In genomic region chr4:63496312-63496711, GRCm38 (mm10) we compare ENCODE assay signal across 7 mouse cellular contexts. TPM values are rescaled to one million over a fixed set of nuclear protein-coding genes. Genes with fewer than 3 reads are reported as not detected.
A peak's percentile ranks its signal among the peaks of the same experiment; 100 is the strongest.
DNase-seq lines count a peak whose midpoint lies in the region; ATAC-seq and TF ChIP-seq lines count a peak whose summit lies in the region.

No protein-coding gene starts in this region.

- H3K9me3 ChIP-seq in lung, embryonic 14.5 days (ENCODE audit: low read depth, low read length) = no peaks in the 10 kb centered on the region
- H3K9me3 ChIP-seq in forebrain, embryonic 10.5 days = no peaks in the 10 kb centered on the region
- no peaks in the 10 kb centered on the region for H3K9me3 ChIP-seq in limb, embryonic 11.5 days (ENCODE audit: control insufficient read depth, low read length)
- no peaks in the 10 kb centered on the region for H3K9me3 ChIP-seq in neural tube, embryonic 15.5 days (replicated peaks)

- H3K27ac ChIP-seq in lung, embryonic 14.5 days (ENCODE audit: low read depth) = no peak overlapping the region
- peak overlapping the region; percentile 87 for H3K27ac ChIP-seq in forebrain, embryonic 10.5 days
- no peak overlapping the region for H3K27ac ChIP-seq in limb, embryonic 11.5 days (replicated peaks; ENCODE audit: low read depth, low read length)
- no peak overlapping the region for H3K27ac ChIP-seq in neural tube, embryonic 15.5 days (replicated peaks)

- 0 out of 2 replicates have a peak, but pooled peaks cover 3% of the 10 kb centered on the region for H3K4me1 ChIP-seq in lung, embryonic 14.5 days (ENCODE audit: insufficient read depth)
- peaks cover 54% of the 10 kb centered on the region for H3K4me1 ChIP-seq in forebrain, embryonic 10.5 days
- peaks cover 22% of the 10 kb centered on the region for H3K4me1 ChIP-seq in limb, embryonic 11.5 days (ENCODE audit: control insufficient read depth, insufficient read depth, low read length)
- H3K4me1 ChIP-seq in neural tube, embryonic 15.5 days = peaks cover 44% of the 10 kb centered on the region

- peak; percentile 33; the same call in 1 of the 2 replicates for ATAC-seq in lung, embryonic 14.5 days (ENCODE audit: insufficient read depth)
- ATAC-seq in limb, embryonic 11.5 days (ENCODE audit: insufficient number of reproducible peaks, low FRiP score, low TSS enrichment, low read depth) = 0 out of 2 replicates have a peak, but pooled peaks have one; percentile 22
- peak; percentile 29; the same call in 1 of the 2 replicates for ATAC-seq in neural tube, embryonic 15.5 days (ENCODE audit: low FRiP score)

- H3K4me2 ChIP-seq in lung, embryonic 14.5 days = peak overlapping the region; percentile 96
- peak overlapping the region; percentile 95 for H3K4me2 ChIP-seq in limb, embryonic 11.5 days (ENCODE audit: low read depth, severe bottlenecking)
- peak overlapping the region; percentile 78 for H3K4me2 ChIP-seq in neural tube, embryonic 15.5 days

- no peaks in the 10 kb centered on the region for H3K36me3 ChIP-seq in lung, embryonic 14.5 days (ENCODE audit: insufficient read depth)
- H3K36me3 ChIP-seq in forebrain, embryonic 10.5 days (replicated peaks) = no peaks in the 10 kb centered on the region
- H3K36me3 ChIP-seq in limb, embryonic 11.5 days (ENCODE audit: control insufficient read depth, insufficient read depth, low read length) = no peaks in the 10 kb centered on the region
- no peaks in the 10 kb centered on the region for H3K36me3 ChIP-seq in neural tube, embryonic 15.5 days

- no peak for TF ChIP-seq CTCF in lung, embryonic 14.5 days (IDR thresholded peaks at IDR 0.05; ENCODE audit: low read depth)

- peak overlapping the region; percentile 49 for H3K9ac ChIP-seq in lung, embryonic 14.5 days
- H3K9ac ChIP-seq in limb, embryonic 11.5 days (ENCODE audit: low read length) = peak overlapping the region; percentile 94
- H3K9ac ChIP-seq in neural tube, embryonic 15.5 days (replicated peaks) = peak overlapping the region; percentile 53

- 12% methylated on average over 5 of the region's 6 CpGs for WGBS in lung, embryonic 14.5 days
- WGBS in forebrain, embryonic 10.5 days = 17% methylated on average over 6 of the region's 6 CpGs
- 12% methylated on average over 5 of the region's 6 CpGs for whole genome bisulfite sequencing in limb, embryonic 11.5 days
- WGBS in neural tube, embryonic 15.5 days = 10% methylated on average over 6 of the region's 6 CpGs

- no peak for DNase-seq in lung, embryonic 14.5 days
- no peak for DNase-seq in lung, postnatal 14 days
- DNase-seq in forebrain, embryonic 10.5 days (ENCODE audit: extremely low spot score, low spot score) = no peak
- no peak for DNase-seq in limb, embryonic 11.5 days (ENCODE audit: low spot score)
- no peak for DNase-seq in spleen, postnatal 36 days (ENCODE audit: low spot score in 2 of 2)
- DNase-seq in cerebellum, adult 9-11 months = no peak

- H3K27me3 ChIP-seq in lung, embryonic 14.5 days (ENCODE audit: insufficient read depth, low read length) = peaks cover 26% of the 10 kb centered on the region
- peaks cover 53% of the 10 kb centered on the region for H3K27me3 ChIP-seq in forebrain, embryonic 10.5 days (ENCODE audit: poor library complexity, severe bottlenecking)
- no peaks in the 10 kb centered on the region for H3K27me3 ChIP-seq in limb, embryonic 11.5 days (ENCODE audit: control insufficient read depth, insufficient read depth, low read length)
- H3K27me3 ChIP-seq in neural tube, embryonic 15.5 days (replicated peaks) = 0 out of 2 replicates have a peak, but pooled peaks cover 3% of the 10 kb centered on the region

- H3K4me3 ChIP-seq in lung, embryonic 14.5 days (ENCODE audit: low read depth, low read length) = peak overlapping the region; percentile 73
- peak overlapping the region; percentile 78 for H3K4me3 ChIP-seq in forebrain, embryonic 10.5 days
- H3K4me3 ChIP-seq in limb, embryonic 11.5 days (ENCODE audit: low read depth, low read length) = peak overlapping the region; percentile 74
- H3K4me3 ChIP-seq in neural tube, embryonic 15.5 days (replicated peaks) = peak overlapping the region; percentile 63

RNA-seq across cellular contexts. Expression of gene Whrn, which starts 0.5 kb away (rescaled TPM):
- 4.5 and 4.7 TPM in 2 replicates for polyA plus RNA-seq in lung, embryonic 14.5 days (2014; fragmentation: Nextera tagmentation; extraction: Ambion mirVana)
- 4.6 and 5.1 TPM in 2 replicates for polyA plus RNA-seq in forebrain, embryonic 10.5 days (2016; fragmentation: Nextera tagmentation; extraction: Ambion mirVana)
- 13.8 and 14.0 TPM in 2 replicates for polyA plus RNA-seq in limb, embryonic 11.5 days (2014; fragmentation: Nextera tagmentation; extraction: Ambion mirVana)
- 5.5 and 5.6 TPM in 2 replicates for polyA plus RNA-seq in neural tube, embryonic 15.5 days (2015; fragmentation: Nextera tagmentation; extraction: Ambion mirVana)

RNA-seq across cellular contexts. Expression of gene Atp6v1g1, which starts 48.3 kb away (rescaled TPM):
- polyA plus RNA-seq in lung, embryonic 14.5 days (2014; fragmentation: Nextera tagmentation; extraction: Ambion mirVana) = 228 and 231 TPM in 2 replicates
- polyA plus RNA-seq in forebrain, embryonic 10.5 days (2016; fragmentation: Nextera tagmentation; extraction: Ambion mirVana) = 234 and 239 TPM in 2 replicates
- polyA plus RNA-seq in limb, embryonic 11.5 days (2014; fragmentation: Nextera tagmentation; extraction: Ambion mirVana) = 277 and 294 TPM in 2 replicates
- 402 and 431 TPM in 2 replicates for polyA plus RNA-seq in neural tube, embryonic 15.5 days (2015; fragmentation: Nextera tagmentation; extraction: Ambion mirVana)
